Mouse (Mus musculus) kidney, postnatal 36 days (tissue): ENCODE measurements at regions not wholly inside any gene's neighbourhood (a gene's known extent, or its start where the extent isn't known, plus 50 kb on each side); places are given as distances from the start of the nearest gene placed in this dataset.

ENCODE experiments used
- DNase-seq, 2 experiments: peaks; one replicate each; pipeline ENCODE4 v3.0.0; 2021 to 2022; ENCODE audit warnings: mixed read lengths in 2 of 2

- DNase-seq: no peak
Observed at GRCm38 (mm10) chr6:94413987-94414360, 86.2 kb upstream of the Slc25a26 start.

DNA sequence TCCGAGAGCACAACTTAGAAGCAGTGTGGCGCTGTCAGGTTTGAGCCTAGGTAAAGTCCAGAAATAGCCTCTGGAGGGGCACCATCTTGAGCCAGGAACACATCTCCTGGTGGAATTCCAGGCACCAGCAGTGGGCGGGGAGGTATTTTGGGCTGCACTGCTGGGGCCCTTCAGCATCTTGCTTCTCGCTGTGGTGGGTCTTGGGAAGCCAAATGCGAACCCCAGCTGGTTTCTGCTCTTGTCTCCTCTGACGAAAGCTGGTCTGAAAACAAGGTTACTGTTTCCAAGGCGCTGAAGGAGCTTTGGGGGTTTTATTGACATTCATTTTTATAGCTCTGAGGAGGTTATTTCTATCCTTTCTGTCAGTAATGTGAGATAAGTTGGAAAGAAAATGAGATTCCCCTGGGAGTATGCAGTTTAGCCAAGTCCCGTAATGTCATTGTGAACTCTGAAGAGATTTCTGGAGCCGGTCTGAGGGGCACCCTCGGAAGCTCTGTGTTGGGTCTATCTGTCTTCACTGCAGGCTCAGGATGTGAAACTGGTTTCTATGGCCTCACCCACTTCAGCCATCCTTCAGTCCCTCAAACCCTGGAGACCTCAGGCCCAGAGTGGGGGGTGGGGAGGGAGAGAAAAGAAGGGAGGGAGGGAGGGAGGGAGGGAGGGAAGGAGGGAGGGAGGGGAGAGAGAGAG, 86.7 kb upstream of the Slc25a26 start:
- DNase-seq: no peak

DNA sequence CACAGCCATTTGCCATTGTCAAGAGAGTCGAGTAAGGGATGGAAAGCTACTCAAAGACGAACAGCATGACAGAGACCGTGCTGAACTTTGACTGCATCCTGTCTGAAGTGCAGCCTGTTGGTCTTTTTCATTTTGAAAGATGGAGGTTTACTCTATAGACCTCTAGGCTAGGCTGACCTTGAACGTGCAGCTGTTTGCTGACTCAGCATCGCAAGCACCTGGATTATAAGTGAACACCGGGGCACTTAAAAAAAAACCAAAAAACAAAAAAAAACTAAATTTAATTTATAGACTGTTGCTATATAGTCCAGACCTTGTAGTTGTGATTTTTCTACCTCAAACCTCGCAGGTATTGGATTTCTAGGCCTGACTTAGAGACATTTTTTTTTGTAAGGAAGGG, 87.8 kb upstream of the Slc25a26 start:
- no peak for DNase-seq

- no peak for DNase-seq
Observed at GRCm38 (mm10) chr6:94410480-94410879, 89.7 kb upstream of the Slc25a26 start.

DNA sequence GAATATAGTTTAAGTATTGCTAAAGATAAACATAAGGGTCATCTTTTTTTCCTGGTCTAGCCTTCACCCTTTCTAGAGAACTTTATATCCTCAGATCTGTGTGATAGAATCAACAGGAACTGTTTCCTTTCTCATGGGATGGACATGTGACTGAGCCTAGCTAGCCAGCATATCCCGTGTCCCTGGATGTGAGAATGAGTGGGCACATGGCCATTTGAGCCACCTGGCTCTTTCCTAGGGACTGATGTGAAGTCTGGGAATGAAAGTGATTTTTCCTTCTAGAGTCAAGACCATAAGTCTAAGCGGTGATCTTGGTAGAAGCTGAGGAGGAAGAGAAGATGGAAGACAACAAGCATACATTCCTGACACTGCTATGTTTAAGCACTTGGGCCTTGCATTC, 91.1 kb upstream of the Slc25a26 start:
- DNase-seq: no peak

DNA sequence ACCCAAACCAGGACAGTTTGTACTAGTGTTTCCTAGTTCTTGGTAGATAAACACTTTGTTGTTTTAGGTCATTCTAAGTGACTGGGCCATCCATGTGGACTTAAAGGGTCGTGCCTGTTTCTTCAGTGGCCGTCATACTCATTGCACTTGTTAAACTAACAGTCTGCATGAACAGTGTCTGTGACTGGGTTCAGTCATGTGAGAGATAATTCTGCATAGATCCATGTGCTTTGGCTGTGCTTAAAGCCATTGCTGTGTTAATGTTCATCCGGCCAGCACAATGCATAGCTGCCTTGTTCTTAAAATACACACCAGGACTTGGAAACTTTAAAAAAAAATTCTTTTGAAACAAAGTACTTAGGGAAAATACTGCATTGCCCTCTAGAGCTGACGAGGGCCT, 92.4 kb upstream of the Slc25a26 start:
- DNase-seq: no peak

DNA sequence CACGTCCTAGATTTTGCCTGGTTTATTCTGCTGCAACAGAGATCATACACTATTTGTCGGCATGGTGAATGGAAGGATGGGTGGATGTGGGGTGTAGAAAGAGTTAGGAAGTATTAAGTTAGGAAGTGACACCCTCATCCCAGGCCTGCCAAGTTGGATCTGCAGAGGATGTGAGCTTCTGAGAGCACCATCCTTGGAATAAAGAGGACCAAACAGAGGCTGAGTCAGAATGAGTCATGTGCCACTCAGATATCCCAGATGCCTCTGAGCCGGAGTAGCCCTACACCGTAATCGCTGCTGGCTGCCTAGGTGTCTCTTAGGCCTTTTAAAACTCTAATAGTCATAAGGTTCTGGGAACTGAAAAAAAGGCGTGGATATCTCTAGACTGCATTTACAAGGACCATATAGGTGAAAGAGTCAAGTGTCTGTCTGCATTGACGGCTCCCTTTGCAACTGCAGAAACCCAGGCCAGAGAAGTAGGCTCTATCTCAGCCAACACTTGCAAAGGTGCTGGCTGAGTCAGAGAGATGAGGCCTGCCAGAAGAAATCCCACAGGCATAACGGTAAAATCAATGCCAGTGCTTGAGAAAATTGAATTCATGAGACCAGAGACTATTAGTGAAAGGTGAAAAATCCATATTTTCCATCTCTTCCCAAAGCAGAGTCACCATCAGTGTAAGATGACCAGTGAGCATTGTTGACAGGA, 94.6 kb upstream of the Slc25a26 start:
- no peak for DNase-seq

- DNase-seq: no peak
Observed at GRCm38 (mm10) chr6:94401617-94402481, 98.3 kb upstream of the Slc25a26 start.

GRCm38 (mm10) chr6:94401061-94401591, 99.0 kb upstream of the Slc25a26 start:
- DNase-seq: peak in 1 of 2 experiments; percentile 43

DNA sequence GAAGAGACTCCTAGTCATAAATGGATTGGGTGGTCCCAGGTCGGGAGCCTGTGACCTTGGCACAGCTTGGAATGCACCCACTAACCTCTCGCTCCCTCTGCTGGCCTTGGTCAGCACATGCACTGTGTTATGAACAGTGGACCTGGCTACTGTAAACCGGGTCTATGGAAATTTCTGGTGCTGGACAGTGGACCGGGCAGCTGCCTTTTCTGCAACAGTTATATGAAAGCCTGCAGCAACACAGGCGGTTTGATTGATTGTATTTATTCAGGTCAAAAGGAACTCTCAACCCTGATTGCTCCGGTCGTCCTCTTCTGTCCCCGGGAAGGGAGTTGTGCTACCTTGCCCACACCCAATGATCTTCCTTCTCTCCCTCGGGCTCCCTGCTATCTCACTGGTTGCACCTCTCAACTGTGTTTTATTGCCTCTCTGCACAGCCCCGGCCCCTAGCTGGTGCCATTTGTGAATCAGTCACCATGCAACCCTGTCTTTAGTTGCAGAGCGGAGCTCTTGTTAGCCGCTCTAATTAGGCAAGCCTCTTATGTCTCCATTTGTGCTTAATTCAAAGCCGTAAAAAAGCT, 99.6 kb upstream of the Slc25a26 start:
- peak; percentile 57 to 76 for DNase-seq

GRCm38 (mm10) chr6:94391134-94391533, 107.4 kb upstream of the Magi1 start:
- peak; percentile 78 to 93 for DNase-seq

DNA sequence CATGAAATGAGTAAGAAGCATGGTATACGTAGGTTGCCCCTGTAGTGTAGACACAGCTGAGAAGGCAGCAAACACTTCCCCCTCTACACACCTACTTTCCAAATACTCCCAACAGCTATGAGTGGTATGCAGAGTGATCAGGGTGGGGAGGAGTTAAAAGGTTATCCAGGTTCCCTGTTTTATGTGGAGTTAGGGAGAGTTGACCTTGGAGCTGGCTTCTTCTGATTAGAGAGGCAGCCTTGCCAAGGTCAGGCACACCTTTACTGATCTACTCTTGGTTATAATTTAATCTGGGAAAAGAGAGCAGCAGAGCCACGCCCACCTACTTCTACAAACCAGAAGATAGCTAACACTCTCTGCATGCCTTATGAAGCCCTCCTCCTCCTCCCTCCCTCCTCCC, 106.7 kb upstream of the Magi1 start:
- DNase-seq: peak; percentile 74 to 90

GRCm38 (mm10) chr6:94389716-94390115, 106.0 kb upstream of the Magi1 start:
- DNase-seq: peak; percentile 49 to 61

- DNase-seq: no peak
Observed at GRCm38 (mm10) chr6:94387648-94388047, 103.9 kb upstream of the Magi1 start.

DNA sequence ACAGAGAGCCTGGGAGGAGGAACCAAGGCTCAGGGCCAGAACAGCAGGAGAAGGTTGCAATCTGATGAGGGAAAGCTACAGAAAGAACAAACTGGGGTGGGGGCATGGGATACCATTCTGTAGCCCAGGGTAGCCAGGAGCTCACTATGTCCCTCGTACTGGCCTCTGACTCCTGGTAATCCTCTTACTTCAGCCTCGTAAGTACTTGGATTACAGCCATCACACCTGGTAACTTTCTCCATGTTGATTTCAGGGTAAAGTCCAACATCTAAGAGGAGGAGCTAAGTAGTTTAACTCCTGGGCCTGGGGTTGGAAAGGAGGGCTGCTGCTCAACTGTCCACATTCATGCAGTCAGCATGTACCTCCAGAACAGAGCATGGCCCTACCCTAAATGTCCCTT, 101.8 kb upstream of the Magi1 start:
- peak; percentile 50 to 64 for DNase-seq

DNA sequence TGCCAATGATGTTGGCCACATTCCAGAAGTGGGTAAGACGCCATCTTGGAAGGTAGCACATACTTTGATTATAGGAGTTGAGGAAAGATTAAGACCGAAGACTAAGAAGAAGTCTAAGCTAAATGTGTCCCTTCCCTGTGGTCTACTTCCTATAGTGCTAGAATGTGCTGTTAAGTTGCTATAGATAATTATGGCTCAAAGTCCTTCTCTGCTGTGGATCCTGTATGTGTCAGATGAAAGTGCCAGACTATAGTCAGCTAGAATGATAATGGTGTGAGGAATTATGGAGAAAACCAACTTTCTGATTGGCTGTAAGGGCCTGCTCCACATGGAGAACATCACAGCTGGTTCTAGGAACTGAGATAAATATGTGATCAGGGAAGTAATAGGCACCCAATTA, 86.3 kb upstream of the Magi1 start:
- no peak for DNase-seq

DNA sequence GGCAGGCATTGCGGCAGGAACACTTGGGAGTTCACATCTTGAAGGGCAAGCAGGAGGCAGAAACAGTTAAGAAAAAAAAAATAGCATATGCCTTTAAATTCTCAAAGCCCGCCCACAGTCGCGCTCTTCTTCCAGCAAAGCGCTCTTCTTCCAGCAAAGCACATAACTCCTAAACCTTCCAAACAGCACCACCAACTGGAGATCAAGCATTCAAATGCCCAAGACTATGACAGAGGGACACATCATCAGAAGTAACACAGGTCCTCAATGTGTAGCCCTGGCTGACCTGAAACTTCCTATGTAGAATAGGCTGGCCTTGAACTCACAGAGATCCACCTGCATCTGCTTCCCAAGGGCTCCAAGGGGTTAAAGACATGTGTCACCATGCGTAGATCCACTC, 80.2 kb upstream of the Magi1 start:
- DNase-seq: peak; percentile 39 to 47

DNA sequence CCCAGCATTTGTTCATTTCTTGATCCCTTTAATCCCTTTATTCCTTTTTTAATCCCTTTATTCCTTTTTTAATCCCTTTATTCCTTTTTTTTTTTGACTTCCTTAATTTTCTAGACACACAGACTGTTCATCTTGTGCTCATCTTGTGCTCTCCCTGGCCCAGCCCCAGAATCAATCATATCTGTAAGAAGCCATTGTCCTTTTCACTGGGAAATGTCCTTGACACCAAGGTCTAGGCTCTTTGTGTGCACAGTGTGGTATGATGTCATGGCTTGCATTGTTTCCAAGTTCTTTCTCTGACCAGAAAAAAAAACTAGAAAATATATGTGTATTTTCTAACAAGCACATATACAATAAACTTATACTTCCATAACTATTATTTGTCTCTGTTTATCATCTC, 78.9 kb upstream of the Magi1 start:
- DNase-seq: no peak

GRCm38 (mm10) chr6:94357568-94357967, 73.9 kb upstream of the Magi1 start:
- no peak for DNase-seq

DNA sequence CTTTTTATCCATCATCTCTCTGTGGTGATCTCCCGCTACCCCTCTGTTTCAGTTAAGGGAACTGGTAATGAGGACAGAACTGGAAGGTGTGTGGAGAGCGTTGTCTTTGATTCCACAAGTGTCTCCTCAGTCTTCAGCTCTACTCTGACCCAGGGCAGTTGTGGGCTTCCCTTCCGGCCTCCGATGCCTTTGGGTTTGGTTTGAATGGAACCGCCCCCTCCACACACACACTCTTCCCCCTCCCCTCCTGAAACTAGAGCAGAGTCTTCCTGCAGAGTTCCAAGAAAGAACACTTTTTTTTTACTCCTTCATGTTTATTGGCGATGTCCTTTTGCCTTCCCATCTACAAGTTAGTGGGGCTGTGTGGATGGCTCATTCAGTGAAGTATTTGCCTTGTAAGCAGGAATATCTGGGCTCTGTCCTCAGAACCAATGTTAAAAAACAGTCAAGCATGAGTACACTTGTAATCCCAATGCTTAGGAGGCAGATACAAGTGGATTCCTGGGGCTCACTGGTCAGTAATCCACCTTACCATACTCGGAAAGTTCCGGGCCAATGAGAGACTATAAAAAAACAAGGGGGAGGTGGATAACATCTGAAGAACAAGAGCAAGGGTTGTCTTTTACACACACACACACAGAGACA, 70.9 kb upstream of the Magi1 start:
- DNase-seq: peak; percentile 6 to 24

- no peak for DNase-seq
Observed at GRCm38 (mm10) chr6:94344296-94344695, 60.6 kb upstream of the Magi1 start.

- no peak for DNase-seq
Observed at GRCm38 (mm10) chr6:94340546-94340945, 56.8 kb upstream of the Magi1 start.
